In the genomic region with DNA sequence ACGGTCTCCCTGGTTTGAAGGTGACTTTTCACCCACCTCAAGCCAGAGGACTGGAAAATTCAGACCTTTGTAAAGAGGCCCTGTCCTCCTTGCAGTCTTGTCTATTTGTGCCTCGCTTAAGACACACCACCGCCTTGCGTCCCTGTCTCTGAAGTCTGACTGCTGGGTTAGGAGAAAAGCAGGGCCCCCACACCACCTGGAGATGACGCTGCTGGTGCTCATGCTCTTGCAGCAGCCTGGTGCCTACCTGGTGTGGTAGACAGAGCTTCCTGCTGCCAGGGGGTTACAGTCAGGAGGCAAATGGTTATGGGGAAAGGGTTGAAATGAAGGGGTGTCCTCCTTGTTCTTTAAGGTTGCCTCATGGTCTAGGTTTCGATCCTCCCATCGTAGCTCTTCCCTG, we compare ENCODE assay signal across 37 mouse cellular contexts. TPM values are rescaled to one million over a fixed set of nuclear protein-coding genes. Genes with fewer than 3 reads are reported as not detected.
"Had no signal": no experiment of that assay in that cellular context is flagged by ENCODE, and none has a peak within 500 bp of the region (broad histone marks: within the 10 kb centered on the region; RNA-seq: fewer than 3 reads in every experiment).

No protein-coding gene starts in this region.

- H3K36me3 ChIP-seq: embryonic facial prominence, embryonic 10.5 days; embryonic facial prominence, embryonic 12.5 days; embryonic facial prominence, embryonic 13.5 days; embryonic facial prominence, embryonic 15.5 days; forebrain, embryonic 10.5 days; forebrain, embryonic 12.5 days; forebrain, embryonic 15.5 days had no signal

- ATAC-seq: forebrain, embryonic 13.5 days; forebrain, embryonic 14.5 days; forebrain, embryonic 15.5 days; forebrain, embryonic 16.5 days; forebrain, postnatal 0 days had no signal

- H3K4me2 ChIP-seq: embryonic facial prominence, embryonic 12.5 days; embryonic facial prominence, embryonic 13.5 days; embryonic facial prominence, embryonic 15.5 days; forebrain, embryonic 12.5 days; forebrain, embryonic 13.5 days; forebrain, embryonic 15.5 days had no signal

- H3K9ac ChIP-seq: embryonic facial prominence, embryonic 12.5 days; embryonic facial prominence, embryonic 13.5 days; embryonic facial prominence, embryonic 15.5 days; forebrain, embryonic 12.5 days; forebrain, embryonic 13.5 days; forebrain, embryonic 15.5 days; forebrain, postnatal 0 days had no signal

- H3K4me3 ChIP-seq: embryonic facial prominence, embryonic 10.5 days; embryonic facial prominence, embryonic 12.5 days; embryonic facial prominence, embryonic 13.5 days; embryonic facial prominence, embryonic 15.5 days; erythroblast, embryonic 14.5 days; forebrain, embryonic 10.5 days; forebrain, embryonic 12.5 days; forebrain, embryonic 13.5 days; forebrain, embryonic 15.5 days; heart, adult 2 months had no signal

- DNase-seq: cerebellum, adult 2 months; cerebellum, adult 8-10 months; cerebellum, adult 9-10 months; cerebellum, adult 9-11 months; cerebellum, postnatal 10 days; cerebellum, postnatal 14 days; cerebellum, postnatal 25 days; cerebellum, postnatal 36 days; embryo, embryonic 11 days; forebrain, postnatal 0 days; gastrocnemius, postnatal 10 days; gastrocnemius, postnatal 14 days; gastrocnemius, postnatal 25 days; heart, adult 18-20 months; heart, adult 2 months had no signal

- H3K4me1 ChIP-seq: embryonic facial prominence, embryonic 12.5 days had no signal

- H3K27me3 ChIP-seq: embryonic facial prominence, embryonic 12.5 days; embryonic facial prominence, embryonic 13.5 days; embryonic facial prominence, embryonic 15.5 days; forebrain, embryonic 12.5 days; forebrain, embryonic 15.5 days had no signal

- H3K9me3 ChIP-seq: embryonic facial prominence, embryonic 12.5 days; embryonic facial prominence, embryonic 13.5 days; embryonic facial prominence, embryonic 15.5 days; forebrain, embryonic 10.5 days; forebrain, embryonic 12.5 days; forebrain, embryonic 13.5 days; forebrain, embryonic 15.5 days had no signal

- H3K27ac ChIP-seq: embryonic facial prominence, embryonic 10.5 days; embryonic facial prominence, embryonic 12.5 days; embryonic facial prominence, embryonic 13.5 days; embryonic facial prominence, embryonic 15.5 days; forebrain, embryonic 10.5 days; forebrain, embryonic 12.5 days; forebrain, embryonic 13.5 days; forebrain, embryonic 15.5 days; heart, adult 2 months had no signal

RNA-seq across cellular contexts. Expression of a gene that starts 40.1 kb away (rescaled TPM):
- total RNA-seq: common myeloid progenitor, adult 5-6 weeks; forebrain, postnatal 0 days; gastrocnemius, adult 18-20 months; gastrocnemius, adult 8-10 months; gastrocnemius, postnatal 10 days; gastrocnemius, postnatal 14 days; gastrocnemius, postnatal 25 days; gastrocnemius, postnatal 4 days; granulocyte monocyte progenitor cell, adult 5-6 weeks; heart, adult 18-20 months; heart, adult 2 months had no signal
- polyA plus RNA-seq: cortical plate, adult 2 months; embryonic facial prominence, embryonic 10.5 days; embryonic facial prominence, embryonic 11.5 days; embryonic facial prominence, embryonic 12.5 days; embryonic facial prominence, embryonic 13.5 days; embryonic facial prominence, embryonic 14.5 days; embryonic facial prominence, embryonic 15.5 days; erythroblast, embryonic 14.5 days; forebrain, embryonic 10.5 days; forebrain, embryonic 11.5 days; forebrain, embryonic 12.5 days; forebrain, embryonic 13.5 days; forebrain, embryonic 14.5 days; forebrain, embryonic 15.5 days; forebrain, embryonic 16.5 days; forebrain, postnatal 0 days; frontal cortex, adult 2 months; gonadal fat pad, adult 2 months; heart, adult 2 months had no signal

RNA-seq across cellular contexts. Expression of a gene that starts 40.2 kb away (rescaled TPM):
- polyA plus RNA-seq: erythroblast, embryonic 14.5 days had no signal
